Mouse (Mus musculus) Muller cell, postnatal 12 days (primary cell): ENCODE measurements around the gene Cachd1.
A peak's percentile ranks its signal among the peaks of the same experiment; 100 is the strongest.

Source experiments
- DNase-seq: peaks from one replicate; pipeline ENCODE4 v3.0.0-alpha.2; 2015; ENCODE audit errors: inconsistent ontology term

The Cachd1 gene

GRCm38 (mm10) chr4:100990996-100991395 is 214.5 kb downstream of the Cachd1 start:
- DNase-seq = peak; percentile 92

GRCm38 (mm10) chr4:100992086-100992485 is 215.6 kb downstream of the Cachd1 start:
- no peak for DNase-seq

GRCm38 (mm10) chr4:100994442-100995255 is 218.2 kb downstream of the Cachd1 start:
- DNase-seq = peak; percentile 27

GRCm38 (mm10) chr4:100995617-100996016 is 219.1 kb downstream of the Cachd1 start:
- DNase-seq = no peak

GRCm38 (mm10) chr4:100996060-100996651 is 219.7 kb downstream of the Cachd1 start:
- no peak for DNase-seq

GRCm38 (mm10) chr4:100998145-100998544 is 221.7 kb downstream of the Cachd1 start:
- DNase-seq = peak; percentile 46

- no peak for DNase-seq
Measured at GRCm38 (mm10) chr4:100998906-100999305, 222.4 kb downstream of the Cachd1 start.

GRCm38 (mm10) chr4:101000622-101001021 is 224.1 kb downstream of the Cachd1 start:
- DNase-seq = no peak

GRCm38 (mm10) chr4:101001073-101001472 is 224.6 kb downstream of the Cachd1 start:
- DNase-seq = no peak

GRCm38 (mm10) chr4:101002961-101003360 is 226.5 kb downstream of the Cachd1 start:
- DNase-seq = no peak

GRCm38 (mm10) chr4:101008362-101008769 is 231.9 kb downstream of the Cachd1 start:
- no peak for DNase-seq

GRCm38 (mm10) chr4:101009092-101009491 is 232.6 kb downstream of the Cachd1 start:
- DNase-seq = no peak

GRCm38 (mm10) chr4:101017806-101018205 is 241.3 kb downstream of the Cachd1 start:
- no peak for DNase-seq

GRCm38 (mm10) chr4:101020596-101020995 is 244.1 kb downstream of the Cachd1 start, which contains the start of gene Gm10577:
Gene Gm10577 (minus strand): TSS chr4:101020696.
- no peak for DNase-seq

- DNase-seq = peak; percentile 6
Measured at GRCm38 (mm10) chr4:101026566-101026965, 250.1 kb downstream of the Cachd1 start.

GRCm38 (mm10) chr4:101026995-101027394 is 250.5 kb downstream of the Cachd1 start:
- peak; percentile 6 for DNase-seq

- no peak for DNase-seq
Measured at GRCm38 (mm10) chr4:101027852-101028411, 251.5 kb downstream of the Cachd1 start.

GRCm38 (mm10) chr4:101033047-101033446 is 256.6 kb downstream of the Cachd1 start:
- no peak for DNase-seq

- no peak for DNase-seq
Measured at GRCm38 (mm10) chr4:101035131-101035530, 258.7 kb downstream of the Cachd1 start.

- DNase-seq = no peak
Measured at GRCm38 (mm10) chr4:101037156-101037555, 260.7 kb downstream of the Cachd1 start.

- DNase-seq = no peak
Measured at GRCm38 (mm10) chr4:101043691-101044090, 267.2 kb downstream of the Cachd1 start.

- DNase-seq = no peak
Measured at GRCm38 (mm10) chr4:101044149-101044548, 267.7 kb downstream of the Cachd1 start.

- no peak for DNase-seq
Measured at GRCm38 (mm10) chr4:101046576-101046975, 270.1 kb downstream of the Cachd1 start.
